Mouse (Mus musculus): ENCODE data around the gene Sema4d.

- TF ChIP-seq CHD1 (IDR thresholded peaks at IDR 0.05; ENCODE audit: low read depth, low read length) (no peak), CTCF (conservative IDR thresholded peaks at IDR 0.05 in 1 of 2, IDR thresholded peaks at IDR 0.05 in 1 of 2; ENCODE audit: low read depth in 2 of 2, low read length in 2 of 2) (no peak), USF2 (conservative IDR thresholded peaks at IDR 0.05; ENCODE audit: low read depth, low read length) (no peak), USF1 (IDR thresholded peaks at IDR 0.05; ENCODE audit: low read depth, low read length) (no peak), NELFE (IDR thresholded peaks at IDR 0.05; ENCODE audit: low read depth, low read length) (no peak), HCFC1 (IDR thresholded peaks at IDR 0.05; ENCODE audit: low read depth, low read length) (no peak), JUN (IDR thresholded peaks at IDR 0.05; ENCODE audit: insufficient read depth, low read depth, low read length) (no peak), TCF12 (IDR thresholded peaks at IDR 0.05; ENCODE audit: low read depth, low read length) (no peak)
These were observed 95.2 kb downstream of the Sema4d start for GRCm38 (mm10) chr13:51698318-51698717.

All from CH12.LX (cell line).